Mouse (Mus musculus): ENCODE results near the gene Pla2g12a.

The Pla2g12a gene

DNA sequence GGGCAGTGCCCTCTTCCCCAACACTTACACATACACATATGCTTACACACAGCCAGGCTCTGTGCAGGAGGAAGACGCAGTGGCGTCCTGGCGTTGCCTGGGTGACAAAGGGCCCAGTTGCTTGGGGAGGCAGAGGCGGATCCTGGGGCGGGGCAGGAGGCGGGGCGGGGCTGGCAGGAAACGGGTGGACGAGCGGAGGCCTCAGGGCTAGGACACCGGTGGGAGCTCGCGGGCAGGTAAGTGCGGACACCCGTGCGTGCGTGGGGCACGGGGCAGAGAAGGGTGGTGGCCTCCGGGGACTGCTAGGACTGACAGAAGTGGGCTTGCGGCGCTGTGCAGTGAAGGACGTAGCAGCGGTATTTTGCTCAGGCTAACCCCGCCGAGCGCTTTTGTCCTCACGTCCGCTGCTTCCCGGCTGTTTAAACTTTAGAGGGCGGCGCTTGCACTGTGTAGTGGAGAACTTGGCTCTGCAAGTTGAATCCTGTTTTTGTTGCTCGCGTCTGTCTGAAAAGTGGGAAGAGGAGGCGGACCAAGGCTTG is 22.9 kb downstream of the Pla2g12a start, which contains the start of gene Casp6:
Casp6 (plus strand) TSS at position 155 of the 539 bp plus-strand sequence.
- peak; percentile 88 for DNase-seq (ENCODE audit: low read depth)

GRCm38 (mm10) chr3:129903369-129903768 is 25.0 kb downstream of the Pla2g12a start:
- no peak for DNase-seq (ENCODE audit: low read depth)

- DNase-seq (ENCODE audit: low read depth) = no peak
Observed at GRCm38 (mm10) chr3:129903866-129904265, 25.5 kb downstream of the Pla2g12a start.

DNA sequence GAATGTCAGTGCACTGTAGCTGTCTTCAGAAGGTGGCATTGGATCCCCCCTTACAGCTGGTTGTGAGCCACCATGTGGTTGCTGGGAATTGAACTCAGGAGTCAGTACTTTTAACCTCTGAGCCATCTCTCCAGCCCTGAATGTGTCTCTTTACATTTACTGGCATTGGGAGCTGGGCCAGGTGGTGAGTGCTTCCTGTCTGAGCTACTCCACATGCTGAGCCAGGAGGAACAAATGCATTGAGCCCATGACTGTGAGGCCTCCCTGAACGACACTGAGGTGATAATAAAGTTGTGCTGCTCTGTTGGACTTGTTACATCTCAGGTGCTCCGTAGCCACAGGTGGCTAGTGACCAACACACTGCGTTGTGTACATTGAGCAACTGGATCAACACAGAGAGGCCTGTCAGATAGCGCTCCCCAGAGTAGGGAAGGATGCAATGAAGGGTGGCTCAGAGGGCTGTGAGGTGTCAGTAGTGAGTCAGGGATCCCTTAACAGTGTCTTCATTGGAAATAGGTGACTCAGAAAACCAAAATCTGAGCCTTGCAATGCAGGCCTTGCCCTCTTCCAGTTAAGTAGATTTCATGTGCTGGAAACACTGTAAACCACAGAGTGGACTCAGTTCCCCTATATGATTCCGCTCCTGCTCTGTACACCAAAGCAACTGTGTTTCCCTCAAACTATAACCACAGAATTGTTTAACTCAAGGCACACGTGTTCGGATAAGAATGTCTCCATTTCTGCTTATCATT is 26.2 kb downstream of the Pla2g12a start:
- peak; percentile 56 for DNase-seq (ENCODE audit: low read depth)

DNA sequence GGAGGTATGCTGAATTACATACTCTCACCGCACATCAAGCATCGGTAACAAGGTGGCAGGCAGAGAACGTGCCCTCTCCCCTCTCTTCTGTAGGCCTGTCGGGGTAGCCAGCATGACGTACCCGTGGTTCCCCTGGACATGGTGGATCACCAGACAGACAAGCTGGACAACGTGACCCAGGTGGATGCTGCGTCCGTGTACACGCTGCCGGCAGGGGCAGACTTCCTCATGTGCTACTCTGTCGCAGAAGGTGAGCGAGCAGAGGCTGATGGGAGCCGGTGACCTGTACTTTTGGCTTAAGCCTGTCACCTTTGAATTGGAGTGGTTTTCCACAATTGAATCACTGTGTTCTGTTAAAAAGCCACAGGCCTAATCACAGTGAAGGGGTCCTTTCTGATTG is 33.6 kb downstream of the Pla2g12a start:
- no peak for DNase-seq (ENCODE audit: low read depth)

DNA sequence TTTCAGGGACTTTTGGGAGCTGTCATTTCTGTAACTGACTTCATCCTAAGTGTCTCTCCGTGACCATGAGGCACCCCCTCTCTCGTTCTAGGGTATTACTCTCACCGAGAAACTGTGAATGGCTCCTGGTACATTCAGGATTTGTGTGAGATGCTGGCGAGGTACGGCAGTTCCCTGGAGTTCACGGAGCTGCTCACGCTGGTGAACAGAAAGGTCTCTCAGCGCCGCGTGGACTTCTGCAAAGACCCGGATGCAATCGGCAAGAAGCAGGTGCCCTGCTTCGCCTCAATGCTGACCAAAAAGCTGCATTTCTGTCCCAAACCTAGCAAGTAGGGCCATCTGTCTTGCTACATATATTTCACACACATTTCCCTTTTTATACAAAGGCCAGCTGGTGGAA is 34.8 kb downstream of the Pla2g12a start:
- no peak for DNase-seq (ENCODE audit: low read depth)

DNA sequence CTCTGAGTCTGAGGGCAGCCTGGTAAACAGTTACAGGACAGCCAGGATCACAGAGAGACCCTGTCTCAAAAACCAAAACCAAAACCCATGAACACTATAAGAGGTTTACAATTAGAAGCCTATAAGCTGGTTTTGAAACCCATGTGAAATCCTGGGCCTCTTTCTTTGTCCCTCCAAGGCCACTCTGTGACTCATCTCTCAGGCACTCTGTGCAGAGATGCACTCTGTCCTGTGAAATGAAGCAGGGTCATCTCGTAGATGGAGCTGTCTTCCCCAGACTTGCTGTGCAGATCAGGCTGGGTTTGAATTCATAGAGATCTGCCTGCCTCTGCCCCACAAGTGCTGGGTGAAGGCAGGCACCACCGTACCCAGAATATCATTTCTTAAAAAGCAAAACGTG is 39.0 kb downstream of the Pla2g12a start:
- no peak for DNase-seq (ENCODE audit: low read depth)

GRCm38 (mm10) chr3:129918434-129918833 is 40.0 kb downstream of the Pla2g12a start:
- peak; percentile 89 for DNase-seq (ENCODE audit: low read depth)

DNA sequence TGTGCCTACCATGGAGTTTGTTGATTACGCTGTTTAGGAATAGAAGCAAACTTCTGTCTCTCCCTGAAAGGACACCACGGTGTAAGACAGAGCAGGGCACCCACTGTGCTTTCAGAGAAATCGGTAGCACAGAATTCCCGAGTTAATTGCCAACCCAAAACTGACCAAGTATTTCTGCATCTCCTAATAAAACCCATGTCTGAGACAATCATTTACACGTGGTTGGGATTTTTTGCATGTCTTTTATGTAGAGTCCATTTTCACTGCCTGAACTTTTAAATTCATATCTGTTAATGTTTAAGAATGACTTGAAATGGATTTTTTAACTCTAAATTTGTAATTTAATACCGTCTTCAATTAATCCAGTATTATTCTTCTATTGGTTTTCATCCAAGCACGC is 45.2 kb downstream of the Pla2g12a start:
- no peak for DNase-seq (ENCODE audit: low read depth)

DNA sequence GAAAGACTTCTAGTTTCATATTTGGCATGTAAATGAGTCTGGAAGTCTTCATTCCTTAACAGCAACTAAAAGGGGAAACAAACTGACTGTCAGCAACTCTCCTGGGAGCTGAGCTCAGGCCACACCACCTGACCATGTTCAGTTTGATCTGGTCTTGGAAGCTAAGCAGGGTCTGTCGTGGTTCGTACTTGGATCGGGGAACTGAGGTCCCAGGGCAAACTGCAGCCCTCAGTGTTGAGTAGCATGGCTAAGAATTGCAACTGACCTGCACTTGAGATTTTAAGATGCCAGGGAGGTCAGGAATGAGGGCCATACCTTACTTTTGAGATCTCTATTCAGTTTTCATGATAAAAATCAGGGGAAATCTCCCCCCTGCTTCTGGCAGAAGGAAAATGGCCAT is 47.5 kb downstream of the Pla2g12a start:
- no peak for DNase-seq (ENCODE audit: low read depth)

GRCm38 (mm10) chr3:129930213-129930778 is 51.9 kb downstream of the Pla2g12a start:
- DNase-seq (ENCODE audit: low read depth) = peak; percentile 76

DNA sequence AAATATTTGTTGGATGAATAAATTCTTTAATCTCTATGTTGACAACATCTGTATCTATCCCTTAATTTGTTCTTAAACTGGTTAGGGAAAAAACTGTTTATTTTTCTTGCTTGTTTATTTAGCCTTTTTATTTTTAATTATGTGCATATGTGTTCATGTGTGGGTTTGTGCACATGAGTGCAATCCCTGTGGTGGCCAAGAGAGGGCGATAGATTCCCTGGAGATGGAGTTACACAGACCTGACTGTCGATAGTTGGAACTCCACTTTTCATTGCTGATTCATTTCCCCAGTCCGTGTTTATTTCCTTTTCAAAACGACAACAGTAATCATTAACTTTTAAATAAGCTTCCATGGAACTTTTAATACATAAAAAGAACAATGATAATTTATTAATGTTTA is 54.0 kb downstream of the Pla2g12a start:
- peak; percentile 55 for DNase-seq (ENCODE audit: low read depth)

- DNase-seq (ENCODE audit: low read depth) = peak; percentile 18
Observed at GRCm38 (mm10) chr3:129936561-129936960, 58.2 kb downstream of the Pla2g12a start.

DNA sequence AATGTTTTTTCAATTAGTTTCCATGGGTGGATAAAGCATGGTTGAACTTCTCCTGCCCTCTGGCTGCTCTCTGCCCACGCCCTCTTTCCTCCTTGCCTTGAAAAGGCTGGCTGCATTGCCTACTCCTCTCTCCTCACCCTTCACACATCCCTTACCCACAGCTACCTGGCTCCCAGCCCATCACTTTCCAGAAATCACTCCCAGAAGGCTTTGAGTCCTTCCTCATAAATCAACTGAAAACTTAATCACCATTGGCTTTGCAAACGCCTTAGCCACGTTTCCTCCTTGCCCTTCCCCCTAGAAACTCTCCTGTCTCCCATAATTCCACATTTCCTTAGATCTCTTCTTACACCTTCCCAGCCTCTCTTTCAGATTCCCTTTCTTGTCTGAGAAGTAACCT is 59.4 kb downstream of the Pla2g12a start:
- peak; percentile 94 for DNase-seq (ENCODE audit: low read depth)

DNA sequence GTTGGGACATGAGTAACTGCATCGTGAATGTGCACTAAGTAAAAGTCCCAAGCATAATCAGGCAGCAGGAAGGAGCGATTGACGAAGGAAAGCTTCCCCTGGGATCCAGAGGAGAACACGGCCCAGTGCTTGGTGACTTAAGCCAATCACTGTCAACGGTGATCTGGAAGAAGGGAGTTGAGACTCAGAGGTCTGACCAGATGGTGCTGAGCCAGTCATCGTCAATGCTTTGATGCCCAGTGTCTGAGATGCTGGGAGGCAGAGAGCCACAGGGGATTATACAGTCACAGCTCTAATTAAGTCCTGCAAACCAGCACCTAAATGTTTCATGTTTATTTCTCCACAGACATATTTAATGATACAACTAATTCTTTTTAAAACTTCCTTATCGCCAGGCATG is 60.7 kb downstream of the Pla2g12a start:
- DNase-seq (ENCODE audit: low read depth) = no peak

DNA sequence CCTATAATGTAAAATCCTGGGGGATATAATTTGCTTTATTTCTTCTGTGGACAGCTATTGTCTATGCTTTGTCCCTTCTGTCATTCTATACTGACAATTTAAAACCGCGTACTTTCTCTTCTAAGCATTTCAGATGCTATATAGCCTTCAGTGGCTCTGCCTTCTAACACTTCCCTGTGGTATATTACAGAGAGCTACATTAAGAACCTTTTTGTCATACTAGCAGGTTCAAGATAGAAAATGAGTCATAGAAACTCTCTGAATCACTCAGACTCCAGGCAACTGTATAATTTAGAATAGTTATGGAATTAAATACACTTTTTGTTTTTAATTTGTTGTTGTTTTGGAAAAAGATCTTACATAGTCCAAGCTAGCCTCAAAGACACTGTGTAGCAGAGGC is 62.4 kb downstream of the Pla2g12a start:
- peak; percentile 17 for DNase-seq (ENCODE audit: low read depth)

- peak; percentile 75 for DNase-seq (ENCODE audit: low read depth)
Observed at GRCm38 (mm10) chr3:129941291-129941690, 62.9 kb downstream of the Pla2g12a start.

GRCm38 (mm10) chr3:129943813-129944212 is 65.4 kb downstream of the Pla2g12a start:
- DNase-seq (ENCODE audit: low read depth) = no peak

Measured in NIH3T3 (cell line).